Mouse (Mus musculus): ENCODE measurements around the gene Coq4. TPM values are rescaled to one million over a fixed set of nuclear protein-coding genes. Genes with fewer than 3 reads are reported as not detected.

The Coq4 gene
- total and polyA plus RNA-seq, 2 experiments from 2014 or later: 35.8 to 52.0 TPM

GRCm38 (mm10) chr2:29831106-29831505, 43.8 kb downstream of the Coq4 start:
- no peak overlapping the region for H3K27ac ChIP-seq
- peaks cover 10% of the 10 kb centered on the region for H3K4me1 ChIP-seq (ENCODE audit: insufficient read depth, low read length)
- no peak overlapping the region for H3K4me3 ChIP-seq (ENCODE audit: low read length)
- TF ChIP-seq CTCF (IDR thresholded peaks at IDR 0.05; ENCODE audit: low read depth): no peak
- no peaks in the 10 kb centered on the region for H3K9me3 ChIP-seq (ENCODE audit: low read length)
- ATAC-seq (no peak), DNase-seq (ENCODE audit: low spot score) (peak; percentile 29)
- peaks cover 7% of the 10 kb centered on the region; the same call in 1 of the 2 replicates for H3K36me3 ChIP-seq (ENCODE audit: insufficient read depth, low read length)
- H3K27me3 ChIP-seq (ENCODE audit: insufficient read depth, low read length): no peaks in the 10 kb centered on the region
- H3K4me2 ChIP-seq (ENCODE audit: low read depth, low read length): no peak overlapping the region
- H3K9ac ChIP-seq (replicated peaks; ENCODE audit: low read length): no peak overlapping the region
- WGBS: 62% methylated on average over 4 of the region's 4 CpGs

- Histone ChIP-seq H3K27me3 (ENCODE audit: insufficient read depth, low read length) (no peaks in the 10 kb centered on the region), H3K4me1 (ENCODE audit: insufficient read depth, low read length) (no peaks in the 10 kb centered on the region), H3K36me3 (ENCODE audit: insufficient read depth, low read length) (peaks cover 12% of the 10 kb centered on the region; the same call in 1 of the 2 replicates), H3K9ac (replicated peaks; ENCODE audit: low read length) (no peak overlapping the region), H3K4me3 (ENCODE audit: low read length) (no peak overlapping the region), H3K27ac (no peak overlapping the region), H3K9me3 (ENCODE audit: low read length) (no peaks in the 10 kb centered on the region), H3K4me2 (ENCODE audit: low read depth, low read length) (no peak overlapping the region)
- no peak for DNase-seq (ENCODE audit: low spot score)
- WGBS: 92% methylated on average over 5 of the region's 5 CpGs
- TF ChIP-seq CTCF (IDR thresholded peaks at IDR 0.05; ENCODE audit: low read depth): no peak
- no peak for ATAC-seq
Observed at GRCm38 (mm10) chr2:29833796-29834195, 46.5 kb downstream of the Coq4 start.

GRCm38 (mm10) chr2:29835391-29835899, 48.2 kb downstream of the Coq4 start:
- Histone ChIP-seq H3K9me3 (ENCODE audit: low read length) (no peaks in the 10 kb centered on the region), H3K27me3 (ENCODE audit: insufficient read depth, low read length) (no peaks in the 10 kb centered on the region), H3K36me3 (ENCODE audit: insufficient read depth, low read length) (peaks cover 12% of the 10 kb centered on the region; the same call in 1 of the 2 replicates), H3K9ac (replicated peaks; ENCODE audit: low read length) (no peak overlapping the region), H3K4me2 (ENCODE audit: low read depth, low read length) (no peak overlapping the region), H3K4me3 (ENCODE audit: low read length) (no peak overlapping the region), H3K27ac (peak overlapping the region; percentile 58; the same call in 1 of the 2 replicates), H3K4me1 (ENCODE audit: insufficient read depth, low read length) (no peaks in the 10 kb centered on the region)
- DNase-seq (ENCODE audit: low spot score) (peak; percentile 38), ATAC-seq (peak; percentile 48; the same call in 1 of the 2 replicates)
- 10% methylated on average over 2 of the region's 2 CpGs for WGBS
- no peak for TF ChIP-seq CTCF (IDR thresholded peaks at IDR 0.05; ENCODE audit: low read depth)

GRCm38 (mm10) chr2:29839460-29839859, 52.2 kb downstream of the Coq4 start:
- H3K4me1 ChIP-seq (ENCODE audit: insufficient read depth, low read length): no peaks in the 10 kb centered on the region
- no peak for TF ChIP-seq CTCF (IDR thresholded peaks at IDR 0.05; ENCODE audit: low read depth)
- no peak overlapping the region for H3K4me2 ChIP-seq (ENCODE audit: low read depth, low read length)
- 0 out of 2 replicates have a peak, but pooled peaks cover 14% of the 10 kb centered on the region for H3K36me3 ChIP-seq (ENCODE audit: insufficient read depth, low read length)
- no peak overlapping the region for H3K4me3 ChIP-seq (ENCODE audit: low read length)
- no peak overlapping the region for H3K27ac ChIP-seq
- ATAC-seq (peak; percentile 41), DNase-seq (ENCODE audit: low spot score) (peak; percentile 33)
- H3K27me3 ChIP-seq (ENCODE audit: insufficient read depth, low read length): no peaks in the 10 kb centered on the region
- H3K9me3 ChIP-seq (ENCODE audit: low read length): no peaks in the 10 kb centered on the region
- WGBS: 19% methylated on average over 3 of the region's 4 CpGs
- H3K9ac ChIP-seq (replicated peaks; ENCODE audit: low read length): no peak overlapping the region

GRCm38 (mm10) chr2:29843231-29844105, 56.2 kb downstream of the Coq4 start:
- peak; percentile 15; the same call in 1 of the 2 replicates for TF ChIP-seq CTCF (IDR thresholded peaks at IDR 0.05; ENCODE audit: low read depth)
- H3K4me3 ChIP-seq (ENCODE audit: low read length): no peak overlapping the region
- H3K9me3 ChIP-seq (ENCODE audit: low read length): no peaks in the 10 kb centered on the region
- no peak for DNase-seq (ENCODE audit: low spot score)
- 26% methylated on average over 9 of the region's 9 CpGs for WGBS
- H3K4me2 ChIP-seq (ENCODE audit: low read depth, low read length): no peak overlapping the region
- H3K27ac ChIP-seq: no peak overlapping the region
- H3K9ac ChIP-seq (replicated peaks; ENCODE audit: low read length): no peak overlapping the region
- 0 out of 2 replicates have a peak, but pooled peaks cover 9% of the 10 kb centered on the region for H3K36me3 ChIP-seq (ENCODE audit: insufficient read depth, low read length)
- H3K27me3 ChIP-seq (ENCODE audit: insufficient read depth, low read length): no peaks in the 10 kb centered on the region
- ATAC-seq: no peak
- no peaks in the 10 kb centered on the region for H3K4me1 ChIP-seq (ENCODE audit: insufficient read depth, low read length)

- Histone ChIP-seq H3K4me1 (ENCODE audit: insufficient read depth, low read length) (no peaks in the 10 kb centered on the region), H3K9me3 (ENCODE audit: low read length) (no peaks in the 10 kb centered on the region), H3K9ac (replicated peaks; ENCODE audit: low read length) (no peak overlapping the region), H3K27ac (no peak overlapping the region), H3K36me3 (ENCODE audit: insufficient read depth, low read length) (0 out of 2 replicates have a peak, but pooled peaks cover 9% of the 10 kb centered on the region), H3K27me3 (ENCODE audit: insufficient read depth, low read length) (no peaks in the 10 kb centered on the region), H3K4me3 (ENCODE audit: low read length) (no peak overlapping the region), H3K4me2 (ENCODE audit: low read depth, low read length) (peak overlapping the region; percentile 80)
- DNase-seq (ENCODE audit: low spot score) (no peak), ATAC-seq (no peak)
- TF ChIP-seq CTCF (IDR thresholded peaks at IDR 0.05; ENCODE audit: low read depth): no peak
- WGBS: 42% methylated on average over 2 of the region's 2 CpGs
Observed at GRCm38 (mm10) chr2:29844115-29844514, 56.8 kb downstream of the Coq4 start.

All from hindbrain, postnatal 0 days (tissue).